Mouse (Mus musculus): ENCODE data around the gene Rab5if. TPM values are rescaled to one million over a fixed set of nuclear protein-coding genes. Genes with fewer than 3 reads are reported as not detected.

Rab5if gene
- polyA plus RNA-seq, 1 experiment from 2014 or later, result 210 TPM

GRCm38 (mm10) chr2:156856311-156856710 lies 6.6 kb upstream of the Rab5if start:
- 90% methylated on average over 1 of the region's 1 CpGs for WGBS (ENCODE audit: insufficient replicate concordance)
- Histone ChIP-seq H3K9ac (no peak overlapping the region), H3K36me3 (peaks cover 25% of the 10 kb centered on the region), H3K4me1 (replicated peaks) (peaks cover 12% of the 10 kb centered on the region), H3K4me2 (no peak overlapping the region), H3K27ac (no peak overlapping the region), H3K27me3 (no peaks in the 10 kb centered on the region), H3K4me3 (replicated peaks) (no peak overlapping the region), H3K9me3 (replicated peaks) (no peaks in the 10 kb centered on the region)
- ATAC-seq (ENCODE audit: low read depth) (no peak), DNase-seq (no peak)

GRCm38 (mm10) chr2:156857385-156857791 lies 5.5 kb upstream of the Rab5if start:
- H3K27ac ChIP-seq, result no peak overlapping the region; the same call in 1 of the 2 replicates
- H3K27me3 ChIP-seq, result no peaks in the 10 kb centered on the region
- H3K4me3 ChIP-seq (replicated peaks), result no peak overlapping the region
- ATAC-seq (ENCODE audit: low read depth) (no peak), DNase-seq (no peak)
- WGBS (ENCODE audit: insufficient replicate concordance), result 76% methylated on average over 3 of the region's 3 CpGs
- H3K4me1 ChIP-seq (replicated peaks), result peaks cover 16% of the 10 kb centered on the region
- H3K9me3 ChIP-seq (replicated peaks), result no peaks in the 10 kb centered on the region
- no peak overlapping the region for H3K4me2 ChIP-seq
- no peak overlapping the region for H3K9ac ChIP-seq
- peaks cover 14% of the 10 kb centered on the region for H3K36me3 ChIP-seq

DNA sequence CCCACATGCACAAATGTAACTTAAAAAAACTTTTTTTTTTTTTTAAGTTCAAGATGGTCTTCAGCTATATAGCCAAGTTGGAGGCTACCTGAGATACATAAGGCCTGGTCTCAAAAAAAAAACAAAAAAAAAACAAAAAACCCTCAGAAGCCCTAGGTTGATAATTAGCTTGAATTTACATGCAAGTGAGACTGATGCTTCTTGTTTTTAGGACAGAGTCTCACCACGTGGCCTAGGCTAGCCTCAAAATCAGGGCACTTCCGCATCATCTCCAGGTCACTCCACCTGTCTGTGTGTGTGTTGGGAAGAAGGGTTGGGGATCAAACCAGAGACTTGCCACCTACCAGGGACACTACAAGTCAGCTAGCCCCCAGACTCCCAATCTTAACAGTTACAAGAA lies 5.1 kb upstream of the Rab5if start, which contains the start of gene 4930518I15Rik:
Gene 4930518I15Rik, minus strand, starts transcription at position 112 of the 400 bp plus-strand sequence.
- peaks cover 12% of the 10 kb centered on the region for H3K36me3 ChIP-seq
- WGBS (ENCODE audit: insufficient replicate concordance), result 79% methylated on average over 2 of the region's 2 CpGs

GRCm38 (mm10) chr2:156858671-156859070 lies 4.3 kb upstream of the Rab5if start:
- no peak overlapping the region for H3K27ac ChIP-seq
- ATAC-seq (ENCODE audit: low read depth) (no peak), DNase-seq (no peak)
- no peaks in the 10 kb centered on the region for H3K27me3 ChIP-seq
- no peaks in the 10 kb centered on the region for H3K9me3 ChIP-seq (replicated peaks)
- peaks cover 17% of the 10 kb centered on the region for H3K4me1 ChIP-seq (replicated peaks)
- no peak overlapping the region for H3K9ac ChIP-seq
- no peak overlapping the region for H3K4me2 ChIP-seq
- 85% methylated on average over 7 of the region's 7 CpGs for WGBS (ENCODE audit: insufficient replicate concordance)
- H3K4me3 ChIP-seq (replicated peaks), result no peak overlapping the region
- peaks cover 12% of the 10 kb centered on the region for H3K36me3 ChIP-seq

More for the DNA sequence above, 5.1 kb upstream of the Rab5if start, which contains the start of gene 4930518I15Rik:
- no peak within 1 kb of the TSS for H3K4me3 ChIP-seq (replicated peaks)
- no peak within 1 kb of the TSS for H3K9ac ChIP-seq
- no peaks in the 10 kb centered on the region for H3K9me3 ChIP-seq (replicated peaks)
- no peak for ATAC-seq (ENCODE audit: low read depth)
- H3K27me3 ChIP-seq, result no peaks in the 10 kb centered on the region
- H3K4me2 ChIP-seq, result no peak within 1 kb of the TSS
- H3K4me1 ChIP-seq (replicated peaks), result peaks cover 16% of the 10 kb centered on the region
- no peak for DNase-seq
- no peak within 1 kb of the TSS; the same call in 1 of the 2 replicates for H3K27ac ChIP-seq

- Histone ChIP-seq H3K27me3 (no peaks in the 10 kb centered on the region), H3K4me1 (replicated peaks) (peaks cover 40% of the 10 kb centered on the region), H3K9ac (peak overlapping the region; percentile 86), H3K4me2 (peak overlapping the region; percentile 86), H3K9me3 (replicated peaks) (no peaks in the 10 kb centered on the region), H3K36me3 (peaks cover 27% of the 10 kb centered on the region), H3K27ac (peak overlapping the region; percentile 89), H3K4me3 (replicated peaks) (peak overlapping the region; percentile 100)
- DNase-seq, result peak; percentile 19
- ATAC-seq (ENCODE audit: low read depth), result no peak
- under 1% methylated on average over 19 of the region's 19 CpGs for WGBS (ENCODE audit: insufficient replicate concordance)
Measured at GRCm38 (mm10) chr2:156862041-156862717, 749 bp upstream of the Rab5if start.

- WGBS (ENCODE audit: insufficient replicate concordance), result under 1% methylated on average over 28 of the region's 28 CpGs
- Histone ChIP-seq H3K36me3 (peaks cover 42% of the 10 kb centered on the region), H3K9me3 (replicated peaks) (no peaks in the 10 kb centered on the region), H3K4me2 (peak overlapping the region; percentile 75), H3K4me1 (replicated peaks) (peaks cover 45% of the 10 kb centered on the region), H3K27me3 (no peaks in the 10 kb centered on the region), H3K27ac (peak overlapping the region; percentile 96), H3K4me3 (replicated peaks) (peak overlapping the region; percentile 100), H3K9ac (peak overlapping the region; percentile 100)
- ATAC-seq (ENCODE audit: low read depth), result peak; percentile 53
- DNase-seq, result peak; percentile 63
Measured at GRCm38 (mm10) chr2:156863487-156864160, 696 bp downstream of the Rab5if start.

DNA sequence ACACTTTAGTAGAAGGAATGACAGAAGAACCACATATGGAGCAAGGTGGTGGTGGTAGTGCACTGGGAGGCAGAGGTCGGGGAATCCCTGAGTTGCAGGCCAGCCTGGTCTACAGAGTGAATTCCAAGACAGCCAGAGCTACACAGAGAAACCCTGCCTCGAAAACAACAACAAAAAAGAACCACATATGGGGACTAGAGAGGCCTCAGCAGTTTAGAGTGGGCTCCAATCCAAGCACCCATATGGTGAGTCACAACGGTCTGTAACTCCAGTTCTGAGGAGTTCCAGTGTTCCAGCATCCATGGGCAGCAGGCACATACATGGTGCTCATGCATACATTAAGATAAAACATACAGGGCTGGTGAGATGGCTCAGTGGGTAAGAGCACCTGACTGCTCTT lies 1.6 kb downstream of the Rab5if start:
- Histone ChIP-seq H3K9ac (peak overlapping the region; percentile 100), H3K36me3 (peaks cover 50% of the 10 kb centered on the region), H3K9me3 (replicated peaks) (no peaks in the 10 kb centered on the region), H3K4me1 (replicated peaks) (peaks cover 53% of the 10 kb centered on the region), H3K4me3 (replicated peaks) (peak overlapping the region; percentile 100), H3K27ac (peak overlapping the region; percentile 96), H3K27me3 (no peaks in the 10 kb centered on the region), H3K4me2 (peak overlapping the region; percentile 75)
- no peak for ATAC-seq (ENCODE audit: low read depth)
- 68% methylated on average over 3 of the region's 3 CpGs for WGBS (ENCODE audit: insufficient replicate concordance)
- no peak for DNase-seq

GRCm38 (mm10) chr2:156868994-156869393 lies 6.1 kb downstream of the Rab5if start:
- H3K27me3 ChIP-seq, result no peaks in the 10 kb centered on the region
- no peak for ATAC-seq (ENCODE audit: low read depth)
- no peak for DNase-seq
- H3K9me3 ChIP-seq (replicated peaks), result no peaks in the 10 kb centered on the region
- WGBS (ENCODE audit: insufficient replicate concordance), result 76% methylated on average over 8 of the region's 8 CpGs
- no peak overlapping the region for H3K4me3 ChIP-seq (replicated peaks)
- H3K9ac ChIP-seq, result no peak overlapping the region
- peaks cover 66% of the 10 kb centered on the region for H3K4me1 ChIP-seq (replicated peaks)
- H3K27ac ChIP-seq, result 0 out of 2 replicates have a peak overlapping the region, but pooled peaks have one; percentile 14
- no peak overlapping the region for H3K4me2 ChIP-seq
- H3K36me3 ChIP-seq, result peaks cover 95% of the 10 kb centered on the region

DNA sequence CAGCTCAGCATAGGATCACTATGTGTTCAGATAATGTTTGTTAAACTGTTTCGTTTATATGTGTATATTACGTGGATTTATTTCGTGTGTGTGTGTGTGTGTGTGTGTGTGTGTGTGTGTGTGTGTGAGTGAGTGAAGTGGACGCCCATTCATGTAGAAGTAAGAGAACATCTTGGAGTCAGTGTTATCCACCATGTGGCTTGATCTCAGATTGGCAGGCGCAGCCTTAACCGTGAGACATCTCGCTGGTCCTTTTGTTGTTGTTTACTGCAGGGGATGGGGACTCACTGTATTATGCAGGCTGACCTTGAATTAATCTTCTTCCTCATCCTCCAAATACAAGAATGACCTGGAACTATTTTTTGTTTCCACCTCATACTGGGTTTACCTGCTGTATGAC lies 6.6 kb downstream of the Rab5if start:
- ATAC-seq (ENCODE audit: low read depth), result no peak
- H3K9me3 ChIP-seq (replicated peaks), result no peaks in the 10 kb centered on the region
- WGBS (ENCODE audit: insufficient replicate concordance), result 81% methylated on average over 7 of the region's 7 CpGs
- peaks cover 66% of the 10 kb centered on the region for H3K4me1 ChIP-seq (replicated peaks)
- peaks cover 99% of the 10 kb centered on the region for H3K36me3 ChIP-seq
- H3K4me3 ChIP-seq (replicated peaks), result no peak overlapping the region
- H3K9ac ChIP-seq, result no peak overlapping the region
- H3K27me3 ChIP-seq, result no peaks in the 10 kb centered on the region
- no peak overlapping the region for H3K4me2 ChIP-seq
- no peak overlapping the region for H3K27ac ChIP-seq
- no peak for DNase-seq

GRCm38 (mm10) chr2:156870519-156870918 lies 7.6 kb downstream of the Rab5if start:
- Histone ChIP-seq H3K9ac (no peak overlapping the region), H3K27ac (no peak overlapping the region), H3K9me3 (replicated peaks) (no peaks in the 10 kb centered on the region), H3K27me3 (no peaks in the 10 kb centered on the region), H3K4me1 (replicated peaks) (peaks cover 60% of the 10 kb centered on the region), H3K36me3 (peaks cover 100% of the 10 kb centered on the region), H3K4me2 (no peak overlapping the region), H3K4me3 (replicated peaks) (no peak overlapping the region)
- no peak for DNase-seq
- no peak for ATAC-seq (ENCODE audit: low read depth)
- WGBS (ENCODE audit: insufficient replicate concordance), result 44% methylated on average over 6 of the region's 6 CpGs

DNA sequence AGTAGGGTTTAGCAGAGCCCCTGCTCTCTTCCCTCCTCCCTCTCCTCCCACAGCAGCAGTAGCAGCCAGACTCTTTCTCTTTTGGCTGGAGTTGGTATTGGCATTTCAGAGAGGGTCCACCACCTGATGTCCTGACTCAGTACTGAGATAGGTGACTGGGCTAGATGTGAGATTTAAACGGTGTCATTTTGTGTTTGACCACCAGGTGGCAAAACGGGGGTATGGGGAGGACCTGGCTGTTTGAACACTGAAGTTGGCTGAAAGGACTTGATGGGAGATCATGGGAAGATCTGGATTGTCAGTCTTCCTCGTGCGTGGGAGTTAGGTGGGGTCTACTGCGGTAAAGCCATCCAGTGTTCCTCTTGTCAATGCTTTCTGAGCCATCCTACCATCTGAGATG lies 10.7 kb downstream of the Rab5if start:
- peaks cover 69% of the 10 kb centered on the region for H3K36me3 ChIP-seq
- H3K9ac ChIP-seq, result peak overlapping the region; percentile 36; the same call in 1 of the 2 replicates
- WGBS (ENCODE audit: insufficient replicate concordance), result 28% methylated on average over 5 of the region's 5 CpGs

More for the DNA sequence above, 10.7 kb downstream of the Rab5if start:
- Histone ChIP-seq H3K4me2 (0 out of 2 replicates have a peak overlapping the region, but pooled peaks have one; percentile 6), H3K27me3 (no peaks in the 10 kb centered on the region), H3K9me3 (replicated peaks) (no peaks in the 10 kb centered on the region), H3K4me1 (replicated peaks) (peaks cover 57% of the 10 kb centered on the region), H3K27ac (peak overlapping the region; percentile 68), H3K4me3 (replicated peaks) (no peak overlapping the region)
- DNase-seq, result no peak
- peak; percentile 73 for ATAC-seq (ENCODE audit: low read depth)
